Mouse (Mus musculus): ENCODE data around the gene Rps10. TPM values are rescaled to one million over a fixed set of nuclear protein-coding genes. Genes with fewer than 3 reads are reported as not detected.

Rps10 gene
- polyA plus RNA-seq, 1 experiment from 2014 or later: 583 TPM

DNA sequence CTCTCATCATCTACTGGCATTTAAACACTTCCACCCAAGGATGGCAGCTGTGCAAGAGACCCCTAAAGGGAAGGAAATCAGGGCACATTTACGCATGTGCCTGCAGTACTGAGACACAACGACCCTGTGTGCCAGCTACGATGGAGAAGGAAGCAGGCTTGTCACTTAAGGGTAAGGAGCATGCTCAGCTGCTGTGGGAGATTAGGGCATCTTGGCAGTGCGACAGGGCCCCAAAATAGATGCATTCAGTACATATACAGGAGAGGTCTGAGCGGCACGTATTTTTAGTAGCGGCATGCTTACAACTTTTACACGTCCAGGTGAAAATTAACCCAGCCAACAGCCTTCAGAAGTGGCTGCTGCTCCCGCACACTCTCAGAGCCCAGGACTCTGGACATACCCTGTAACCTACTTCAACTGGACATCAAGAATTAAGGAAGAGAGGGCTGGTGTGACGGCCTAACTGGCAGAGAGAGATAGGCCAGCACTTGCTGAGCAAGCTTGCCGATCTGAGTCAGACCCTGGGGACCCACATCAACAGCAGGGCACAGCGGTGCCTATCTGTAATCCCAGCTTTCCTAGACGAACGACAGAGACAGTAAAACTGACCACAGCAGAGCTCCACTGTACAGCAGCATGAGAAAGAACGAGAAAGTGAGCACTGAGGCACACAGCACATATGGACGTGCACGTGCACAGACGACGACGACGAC is 32.8 kb downstream of the Rps10 start:
- no peak for ATAC-seq (ENCODE audit: low FRiP score)
- Histone ChIP-seq H3K36me3 (peaks cover 8% of the 10 kb centered on the region; the same call in 1 of the 2 replicates), H3K9me3 (no peaks in the 10 kb centered on the region), H3K27ac (peak overlapping the region; percentile 14; the same call in 1 of the 2 replicates), H3K4me1 (replicated peaks) (peaks cover 74% of the 10 kb centered on the region), H3K4me3 (no peak overlapping the region), H3K9ac (peak overlapping the region; percentile 2; the same call in 1 of the 2 replicates), H3K27me3 (no peaks in the 10 kb centered on the region), H3K4me2 (no peak overlapping the region)
- 68% methylated on average over 21 of the region's 21 CpGs for WGBS

GRCm38 (mm10) chr17:27603036-27603435 is 33.4 kb downstream of the Rps10 start:
- no peak for ATAC-seq (ENCODE audit: low FRiP score)
- peak overlapping the region; percentile 14; the same call in 1 of the 2 replicates for H3K27ac ChIP-seq

DNA sequence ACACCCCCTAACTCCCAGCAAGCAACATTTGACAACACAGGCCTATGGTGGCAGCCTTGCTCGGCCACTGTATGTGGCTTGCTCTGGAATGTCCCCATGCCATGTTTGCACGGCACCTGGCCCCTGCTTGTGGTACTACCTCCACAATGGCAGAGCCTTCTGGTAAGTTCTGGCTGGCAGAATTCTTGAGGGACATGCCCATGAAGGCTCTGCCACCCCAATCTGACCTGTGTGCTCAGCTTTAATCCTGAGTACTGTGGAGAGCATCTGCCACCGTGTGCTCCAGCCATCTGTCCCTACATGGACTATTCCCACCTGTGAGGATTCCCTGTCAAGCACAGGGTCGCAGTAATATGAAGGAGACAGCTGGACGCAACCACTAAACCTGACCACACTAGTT is 35.6 kb downstream of the Rps10 start:
- peaks cover 77% of the 10 kb centered on the region for H3K4me1 ChIP-seq (replicated peaks)
- H3K36me3 ChIP-seq: peaks cover 12% of the 10 kb centered on the region
- 64% methylated on average over 5 of the region's 5 CpGs for WGBS

More at GRCm38 (mm10) chr17:27603036-27603435, 33.4 kb downstream of the Rps10 start:
- H3K4me1 ChIP-seq (replicated peaks): peaks cover 76% of the 10 kb centered on the region
- WGBS: 77% methylated on average over 2 of the region's 2 CpGs
- H3K4me3 ChIP-seq: no peak overlapping the region
- 0 out of 2 replicates have a peak overlapping the region, but pooled peaks have one; percentile 2 for H3K9ac ChIP-seq
- H3K4me2 ChIP-seq: no peak overlapping the region
- 0 out of 2 replicates have a peak, but pooled peaks cover 3% of the 10 kb centered on the region for H3K36me3 ChIP-seq
- H3K27me3 ChIP-seq: no peaks in the 10 kb centered on the region
- H3K9me3 ChIP-seq: no peaks in the 10 kb centered on the region

GRCm38 (mm10) chr17:27600286-27600685 is 36.2 kb downstream of the Rps10 start:
- Histone ChIP-seq H3K9ac (no peak overlapping the region), H3K27ac (no peak overlapping the region), H3K4me3 (no peak overlapping the region), H3K9me3 (no peaks in the 10 kb centered on the region), H3K4me1 (replicated peaks) (peaks cover 73% of the 10 kb centered on the region), H3K4me2 (no peak overlapping the region), H3K36me3 (peaks cover 17% of the 10 kb centered on the region), H3K27me3 (no peaks in the 10 kb centered on the region)
- WGBS: 90% methylated on average over 3 of the region's 3 CpGs
- ATAC-seq (ENCODE audit: low FRiP score): no peak

More for the DNA sequence above, 35.6 kb downstream of the Rps10 start:
- Histone ChIP-seq H3K27me3 (no peaks in the 10 kb centered on the region), H3K9ac (no peak overlapping the region), H3K4me2 (no peak overlapping the region), H3K4me3 (no peak overlapping the region), H3K9me3 (no peaks in the 10 kb centered on the region), H3K27ac (peak overlapping the region; percentile 40; the same call in 1 of the 2 replicates)
- ATAC-seq (ENCODE audit: low FRiP score): no peak

DNA sequence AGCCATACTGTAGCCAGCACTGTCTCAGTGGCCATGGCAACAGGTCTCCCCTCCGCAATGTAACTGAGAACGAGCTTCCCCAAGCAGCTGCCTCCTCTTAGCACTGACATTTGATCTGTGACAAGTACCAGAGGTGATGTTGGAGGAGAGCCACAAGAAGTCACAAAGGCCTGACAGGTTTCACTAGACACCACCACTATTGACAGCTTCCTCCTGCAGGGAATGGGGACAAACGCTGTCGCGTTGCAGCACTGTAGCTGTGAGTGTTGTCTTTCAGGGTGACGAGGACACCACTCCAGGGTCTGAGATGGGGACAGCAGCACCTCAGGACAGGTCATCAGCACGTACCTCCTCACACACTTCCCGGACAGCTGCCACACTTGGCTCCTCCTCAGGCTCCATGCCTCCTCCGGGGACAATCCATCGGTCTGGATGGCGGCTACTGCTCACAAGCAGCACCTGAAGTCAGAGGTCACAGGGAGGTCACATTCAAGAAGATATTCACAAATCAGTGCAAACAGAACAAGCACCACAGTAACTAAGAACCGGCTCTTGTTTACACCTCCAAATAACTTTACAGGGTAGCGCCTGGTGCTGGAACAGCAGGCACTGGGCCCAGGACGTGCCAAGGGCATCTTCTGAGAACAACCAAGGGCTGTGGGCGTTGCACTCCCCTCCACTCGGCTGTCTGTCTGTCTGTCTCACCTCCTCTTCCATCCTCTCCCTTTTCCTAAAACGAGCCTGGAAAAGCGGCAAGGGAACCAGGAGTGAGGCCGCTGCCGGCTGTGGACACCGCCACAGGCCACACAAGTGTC is 39.9 kb downstream of the Rps10 start:
- Histone ChIP-seq H3K9me3 (no peaks in the 10 kb centered on the region), H3K4me3 (no peak overlapping the region), H3K9ac (no peak overlapping the region; the same call in 1 of the 2 replicates), H3K4me1 (replicated peaks) (peaks cover 38% of the 10 kb centered on the region), H3K36me3 (peaks cover 47% of the 10 kb centered on the region), H3K4me2 (no peak overlapping the region), H3K27ac (no peak overlapping the region), H3K27me3 (no peaks in the 10 kb centered on the region)
- 87% methylated on average over 21 of the region's 21 CpGs for WGBS
- ATAC-seq (ENCODE audit: low FRiP score): no peak

- Histone ChIP-seq H3K36me3 (peaks cover 51% of the 10 kb centered on the region), H3K27me3 (no peaks in the 10 kb centered on the region)
- no peak for ATAC-seq (ENCODE audit: low FRiP score)
Observed at GRCm38 (mm10) chr17:27595659-27596375, 40.7 kb downstream of the Rps10 start.

GRCm38 (mm10) chr17:27592565-27592910 is 43.9 kb downstream of the Rps10 start:
- H3K27me3 ChIP-seq: no peaks in the 10 kb centered on the region

More at GRCm38 (mm10) chr17:27595659-27596375, 40.7 kb downstream of the Rps10 start:
- 0 out of 2 replicates have a peak overlapping the region, but pooled peaks have one; percentile 30 for H3K27ac ChIP-seq
- H3K4me1 ChIP-seq (replicated peaks): peaks cover 30% of the 10 kb centered on the region
- H3K4me2 ChIP-seq: no peak overlapping the region
- H3K4me3 ChIP-seq: no peak overlapping the region
- no peak overlapping the region; the same call in 1 of the 2 replicates for H3K9ac ChIP-seq
- H3K9me3 ChIP-seq: no peaks in the 10 kb centered on the region
- 91% methylated on average over 15 of the region's 15 CpGs for WGBS

GRCm38 (mm10) chr17:27591826-27592564 is 44.5 kb downstream of the Rps10 start:
- peaks cover 18% of the 10 kb centered on the region; the same call in 1 of the 2 replicates for H3K4me1 ChIP-seq (replicated peaks)
- H3K27ac ChIP-seq: no peak overlapping the region
- 90% methylated on average over 12 of the region's 12 CpGs for WGBS
- H3K4me2 ChIP-seq: no peak overlapping the region
- no peak for ATAC-seq (ENCODE audit: low FRiP score)
- H3K9me3 ChIP-seq: no peaks in the 10 kb centered on the region
- H3K27me3 ChIP-seq: no peaks in the 10 kb centered on the region
- H3K36me3 ChIP-seq: peaks cover 75% of the 10 kb centered on the region
- no peak overlapping the region for H3K9ac ChIP-seq
- no peak overlapping the region for H3K4me3 ChIP-seq

More at GRCm38 (mm10) chr17:27592565-27592910, 43.9 kb downstream of the Rps10 start:
- H3K4me1 ChIP-seq (replicated peaks): peaks cover 17% of the 10 kb centered on the region; the same call in 1 of the 2 replicates
- no peaks in the 10 kb centered on the region for H3K9me3 ChIP-seq
- no peak overlapping the region for H3K4me2 ChIP-seq
- peaks cover 72% of the 10 kb centered on the region for H3K36me3 ChIP-seq
- H3K4me3 ChIP-seq: no peak overlapping the region
- no peak for ATAC-seq (ENCODE audit: low FRiP score)
- 97% methylated on average over 7 of the region's 7 CpGs for WGBS
- H3K9ac ChIP-seq: no peak overlapping the region
- no peak overlapping the region for H3K27ac ChIP-seq

DNA sequence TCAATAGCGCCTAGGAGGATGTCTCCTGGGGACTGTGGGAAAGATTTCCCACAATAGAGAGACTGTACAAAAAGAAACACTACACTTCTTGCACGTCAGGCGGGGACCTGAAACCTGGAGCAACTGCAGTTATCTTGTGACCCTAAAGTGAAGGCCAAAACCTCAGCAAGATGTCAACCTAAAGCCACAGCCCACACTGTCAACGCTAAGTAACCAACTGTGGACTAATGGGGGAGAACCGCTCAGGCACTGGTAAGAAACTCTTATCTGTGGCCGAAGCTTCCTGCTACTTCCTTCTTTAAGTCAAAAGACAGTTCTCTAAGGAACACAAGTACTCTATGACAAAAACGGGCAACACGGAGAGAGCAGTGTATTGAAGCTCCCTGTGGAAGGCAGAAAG is 48.2 kb downstream of the Rps10 start:
- Histone ChIP-seq H3K27ac (no peak overlapping the region), H3K9ac (no peak overlapping the region), H3K4me2 (no peak overlapping the region), H3K4me3 (no peak overlapping the region), H3K27me3 (no peaks in the 10 kb centered on the region), H3K36me3 (peaks cover 71% of the 10 kb centered on the region), H3K9me3 (no peaks in the 10 kb centered on the region), H3K4me1 (replicated peaks) (peaks cover 9% of the 10 kb centered on the region; the same call in 1 of the 2 replicates)
- ATAC-seq (ENCODE audit: low FRiP score): no peak
- 79% methylated on average over 8 of the region's 8 CpGs for WGBS

DNA sequence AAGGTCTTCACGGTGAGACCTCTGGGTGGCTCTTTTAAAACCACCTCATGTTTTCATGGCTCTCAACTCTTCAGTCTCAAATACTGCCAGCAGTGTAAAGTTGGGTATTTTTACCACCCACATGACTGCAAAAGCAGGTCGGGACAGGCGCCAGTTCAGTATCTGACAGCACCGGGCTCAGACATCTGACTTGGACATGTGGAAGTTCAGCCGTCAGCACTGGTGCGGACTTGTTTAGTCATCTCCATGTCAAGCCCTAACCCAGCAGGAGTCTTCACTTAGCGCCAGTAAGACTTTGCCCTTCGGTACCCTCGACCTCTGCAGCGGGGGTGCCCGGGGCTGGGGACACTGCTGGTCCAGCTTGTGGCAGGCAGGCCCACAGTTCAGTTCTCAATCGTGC is 49.2 kb downstream of the Rps10 start:
- no peaks in the 10 kb centered on the region for H3K9me3 ChIP-seq
- no peaks in the 10 kb centered on the region for H3K27me3 ChIP-seq
- peaks cover 72% of the 10 kb centered on the region for H3K36me3 ChIP-seq
- H3K9ac ChIP-seq: no peak overlapping the region
- 80% methylated on average over 12 of the region's 12 CpGs for WGBS
- H3K4me2 ChIP-seq: no peak overlapping the region
- peaks cover 9% of the 10 kb centered on the region; the same call in 1 of the 2 replicates for H3K4me1 ChIP-seq (replicated peaks)
- no peak for ATAC-seq (ENCODE audit: low FRiP score)
- 0 out of 2 replicates have a peak overlapping the region, but pooled peaks have one; percentile 8 for H3K27ac ChIP-seq
- no peak overlapping the region for H3K4me3 ChIP-seq

DNA sequence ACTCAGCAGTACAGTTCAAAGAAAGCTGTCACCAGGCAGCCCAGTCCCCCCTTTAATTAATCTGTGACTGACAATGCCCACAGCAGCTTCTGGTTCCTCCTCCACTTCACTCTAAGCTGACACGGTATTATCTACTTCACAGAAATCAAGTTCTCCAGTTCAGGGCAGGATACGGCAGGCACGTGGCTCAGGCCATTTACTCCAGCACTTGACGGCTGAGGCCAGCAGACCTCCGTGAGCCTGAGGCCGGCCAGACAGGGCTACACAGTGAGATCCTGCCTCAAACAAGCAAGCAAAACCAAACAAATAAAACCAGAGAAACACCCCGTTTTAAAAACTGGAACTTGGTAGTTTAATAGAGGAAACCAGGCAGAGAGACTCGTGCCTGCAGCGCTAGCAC is 49.8 kb downstream of the Rps10 start:
- 70% methylated on average over 9 of the region's 9 CpGs for WGBS
- Histone ChIP-seq H3K4me1 (replicated peaks) (peaks cover 9% of the 10 kb centered on the region; the same call in 1 of the 2 replicates), H3K27ac (0 out of 2 replicates have a peak overlapping the region, but pooled peaks have one; percentile 8), H3K4me3 (no peak overlapping the region), H3K36me3 (peaks cover 75% of the 10 kb centered on the region), H3K27me3 (no peaks in the 10 kb centered on the region), H3K4me2 (no peak overlapping the region), H3K9me3 (no peaks in the 10 kb centered on the region), H3K9ac (no peak overlapping the region)
- no peak for ATAC-seq (ENCODE audit: low FRiP score)
